Mouse (Mus musculus): ENCODE results near the gene Ap5s1. TPM values are rescaled to one million over a fixed set of nuclear protein-coding genes. Genes with fewer than 3 reads are reported as not detected.

Ap5s1 gene
- 1.4 and 21.7 TPM in 2 replicates for polyA plus RNA-seq (2012; ENCODE audit: low replicate concordance)

GRCm38 (mm10) chr2:131206778-131207177 lies at the start of gene Ap5s1:
Gene Ap5s1, plus strand, starts transcription at chr2:131207078.

GRCm38 (mm10) chr2:131159938-131160581 lies 46.8 kb upstream of the Ap5s1 start, which contains the start of gene 1700037H04Rik:
Gene 1700037H04Rik, minus strand, starts transcription at chr2:131160081.

GRCm38 (mm10) chr2:131179990-131180587 lies 26.8 kb upstream of the Ap5s1 start, which contains the start of gene Cenpb:
Gene Cenpb, minus strand, starts transcription at chr2:131180067.

GRCm38 (mm10) chr2:131186771-131187601 lies 19.9 kb upstream of the Ap5s1 start, which contains the start of the genes Cdc25b and Spef1:
Gene Cdc25b, plus strand, starts transcription at chr2:131186949.
Gene Spef1, minus strand, starts transcription at chr2:131187282.

GRCm38 (mm10) chr2:131233307-131234126 lies 26.6 kb downstream of the Ap5s1 start, which contains the start of gene Mavs:
Gene Mavs, plus strand, starts transcription at chr2:131234063.

GRCm38 (mm10) chr2:131262213-131262672 lies 55.4 kb downstream of the Ap5s1 start, which contains the start of gene Pank2:
Gene Pank2, plus strand, starts transcription at chr2:131262495.

Other genes with a start within 250 kb of the Ap5s1 start
- gene Gfra4, start 164.0 kb upstream of the Ap5s1 start, polyA plus RNA-seq (2012; ENCODE audit: low replicate concordance) = 0.84 and 8.2 TPM in 2 replicates
- 0.52 TPM in 1 of 2 replicates, not detected in the other for gene Adam33, start 143.3 kb upstream of the Ap5s1 start, polyA plus RNA-seq (2012; ENCODE audit: low replicate concordance)
- 2.5 and 10.5 TPM in 2 replicates for gene Siglec1, start 120.3 kb upstream of the Ap5s1 start, polyA plus RNA-seq (2012; ENCODE audit: low replicate concordance)
- 0.67 and 1.5 TPM in 2 replicates for gene Hspa12b, start 79.8 kb upstream of the Ap5s1 start, polyA plus RNA-seq (2012; ENCODE audit: low replicate concordance)
- not detected in 2 replicates for gene Gm11037, start 73.6 kb upstream of the Ap5s1 start, polyA plus RNA-seq (2012; ENCODE audit: low replicate concordance)
- 131 and 446 TPM in 2 replicates for gene 1700037H04Rik, start 47.0 kb upstream of the Ap5s1 start, polyA plus RNA-seq (2012; ENCODE audit: low replicate concordance)
- 122 and 141 TPM in 2 replicates for gene Cenpb, start 27.0 kb upstream of the Ap5s1 start, polyA plus RNA-seq (2012; ENCODE audit: low replicate concordance)
- 36.7 and 88.5 TPM in 2 replicates for gene Cdc25b, start 20.1 kb upstream of the Ap5s1 start, polyA plus RNA-seq (2012; ENCODE audit: low replicate concordance)
- gene Spef1, start 19.8 kb upstream of the Ap5s1 start, polyA plus RNA-seq (2012; ENCODE audit: low replicate concordance) = 1.4 and 2.1 TPM in 2 replicates
- gene Mavs, start 27.0 kb downstream of the Ap5s1 start, polyA plus RNA-seq (2012; ENCODE audit: low replicate concordance) = 5.7 and 22.4 TPM in 2 replicates
- gene Pank2, start 55.4 kb downstream of the Ap5s1 start, polyA plus RNA-seq (2012; ENCODE audit: low replicate concordance) = 9.1 and 12.5 TPM in 2 replicates
- 0.96 and 1.4 TPM in 2 replicates for gene Rnf24, start 145.8 kb downstream of the Ap5s1 start, polyA plus RNA-seq (2012; ENCODE audit: low replicate concordance)